Mouse (Mus musculus): ENCODE data around the gene Muc13.

The Muc13 gene

DNA sequence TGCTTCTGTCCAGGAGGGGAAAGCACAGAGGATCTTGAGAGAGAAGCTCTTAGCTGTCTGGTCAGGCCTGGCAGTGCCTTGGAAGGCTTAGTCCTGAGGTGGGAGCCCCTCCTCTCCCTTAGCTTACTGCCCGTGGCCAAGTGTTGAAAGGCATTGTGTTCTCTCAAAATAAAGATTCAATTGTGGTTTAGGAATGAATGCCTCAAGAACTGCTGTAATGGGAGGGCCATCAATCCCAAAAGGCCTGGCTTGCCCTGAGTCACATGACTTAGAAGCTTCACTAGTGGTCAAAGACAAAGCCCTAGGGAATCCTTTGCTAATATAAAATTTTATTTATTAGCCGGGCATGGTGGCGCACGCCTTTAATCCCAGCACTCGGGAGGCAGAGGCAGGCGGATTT is 30.8 kb downstream of the Muc13 start:
- no peak for DNase-seq (ENCODE audit: low read depth, low spot score)

DNA sequence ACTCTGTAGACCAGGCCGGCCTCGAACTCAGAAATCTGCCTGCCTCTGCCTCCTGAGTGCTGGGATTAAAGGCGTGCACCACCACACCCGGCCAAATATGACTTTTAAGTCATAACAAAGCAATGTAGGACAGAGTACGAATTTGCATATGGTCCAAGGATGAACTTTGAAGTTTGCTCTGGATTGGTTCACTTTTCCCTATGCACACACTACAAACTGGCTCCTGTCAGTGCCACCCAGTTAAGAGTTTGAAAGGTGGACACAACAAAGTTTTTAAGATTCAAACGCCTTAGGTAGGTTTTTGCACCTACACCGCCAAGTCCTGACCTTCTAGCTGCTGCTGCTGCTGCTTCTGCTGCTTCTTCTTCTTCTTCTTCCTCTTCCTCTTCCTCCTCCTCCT is 34.7 kb downstream of the Muc13 start:
- DNase-seq (ENCODE audit: low read depth, low spot score) = no peak

- no peak for DNase-seq (ENCODE audit: low read depth, low spot score)
These were observed 35.5 kb downstream of the Muc13 start, which contains the start of gene Itgb5 for GRCm38 (mm10) chr16:33829301-33829831. TSS of gene Itgb5 (plus strand) at chr16:33829665.

DNA sequence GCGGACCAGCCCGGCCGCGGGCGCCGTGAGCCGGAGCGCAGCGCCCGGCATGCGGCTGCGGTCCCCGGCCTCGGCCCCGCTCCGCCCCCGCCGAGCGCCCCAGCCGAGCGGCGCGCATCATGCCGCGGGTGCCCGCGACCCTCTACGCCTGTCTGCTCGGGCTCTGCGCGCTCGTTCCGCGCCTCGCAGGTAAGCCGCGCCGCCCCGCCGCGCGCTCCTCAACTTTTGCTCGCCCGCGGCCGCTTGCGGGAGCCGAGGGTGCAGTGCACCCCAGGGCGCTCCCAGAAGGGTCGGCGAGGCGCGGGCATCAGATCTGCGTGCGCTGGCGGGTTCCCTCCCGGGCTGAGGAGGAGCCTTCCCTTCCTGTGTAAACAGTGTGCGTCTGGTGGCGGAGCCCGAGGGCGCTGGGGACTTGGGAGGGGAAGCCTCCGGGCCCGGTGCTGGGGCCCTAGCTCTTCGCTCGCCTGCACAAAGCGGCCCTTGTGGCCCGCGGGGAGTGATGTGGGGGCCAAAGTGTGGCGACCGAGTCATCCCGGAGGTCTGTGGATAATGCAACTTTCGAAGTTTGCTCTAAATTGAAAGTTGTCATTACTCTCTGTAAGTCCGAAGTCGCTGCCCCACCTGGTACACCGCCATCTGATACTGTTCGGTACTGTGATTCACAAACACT is 36.1 kb downstream of the Muc13 start:
- DNase-seq (ENCODE audit: low read depth, low spot score) = no peak

DNA sequence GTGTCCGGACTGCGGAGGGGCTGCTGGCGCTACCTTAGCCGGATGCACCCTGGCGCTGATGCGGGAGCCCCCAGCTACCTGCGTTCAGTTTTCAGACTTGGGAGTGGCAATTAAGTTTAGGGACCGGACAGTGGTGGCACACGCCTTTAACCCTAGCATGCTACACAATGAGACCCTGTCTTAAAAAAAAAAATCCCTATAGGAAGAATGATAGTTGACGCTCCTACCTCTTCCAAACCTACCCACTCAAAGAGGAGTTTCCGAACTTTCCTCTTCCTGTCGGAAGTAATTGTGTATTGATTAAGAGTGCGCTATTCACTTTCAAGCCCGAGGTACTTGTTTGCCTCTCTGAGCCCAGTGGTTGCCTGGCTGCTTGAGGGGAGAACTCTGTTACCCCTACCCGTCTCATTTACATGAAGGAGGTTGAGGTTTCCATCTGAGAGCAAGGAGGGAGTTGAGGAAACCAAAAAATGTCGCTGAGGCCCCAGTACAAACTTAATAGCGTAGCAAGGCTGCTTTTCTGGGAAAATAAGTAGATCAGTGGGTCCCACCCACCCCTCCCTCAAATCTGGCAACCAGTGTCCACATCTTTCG is 36.8 kb downstream of the Muc13 start:
- DNase-seq (ENCODE audit: low read depth, low spot score) = no peak

DNA sequence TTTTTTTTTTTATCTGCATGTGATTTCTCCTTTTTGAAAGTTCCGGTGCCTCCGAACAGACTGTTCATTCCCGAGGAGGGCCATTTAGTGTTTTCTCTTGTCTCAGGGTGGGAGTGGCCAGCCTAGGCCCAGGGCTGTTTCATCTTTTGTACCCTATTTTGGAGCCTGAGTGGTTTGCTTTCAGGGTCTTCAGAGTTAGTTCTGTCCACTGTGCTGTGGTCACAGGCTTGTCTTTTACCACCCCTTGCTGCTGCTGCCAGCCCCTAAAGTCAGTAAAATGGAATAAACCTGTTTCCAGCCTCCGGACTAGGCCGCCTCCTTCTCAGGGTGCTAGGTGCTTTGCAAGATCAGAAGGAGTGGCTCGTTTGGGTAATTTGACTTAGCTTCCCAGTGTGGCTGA is 38.2 kb downstream of the Muc13 start:
- DNase-seq (ENCODE audit: low read depth, low spot score) = no peak

- no peak for DNase-seq (ENCODE audit: low read depth, low spot score)
These were observed 39.0 kb downstream of the Muc13 start for GRCm38 (mm10) chr16:33832728-33833428.

DNA sequence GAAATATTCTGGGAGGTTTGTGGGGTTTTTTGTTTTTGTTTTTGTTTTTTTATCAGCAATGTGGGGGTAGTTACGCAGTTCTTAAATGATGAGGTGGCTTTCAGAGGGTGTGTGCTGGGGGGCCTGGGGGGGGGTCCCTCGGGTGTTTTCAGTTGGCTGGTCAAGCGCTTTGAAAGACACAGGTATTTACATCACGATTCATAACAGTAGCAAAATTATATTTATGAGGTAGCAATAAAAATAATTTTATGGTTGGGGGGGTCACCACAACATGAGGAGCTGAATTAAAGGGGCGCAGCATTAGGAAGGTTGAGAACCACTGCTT is 39.6 kb downstream of the Muc13 start:
- DNase-seq (ENCODE audit: low read depth, low spot score) = no peak

- no peak for DNase-seq (ENCODE audit: low read depth, low spot score)
These were observed 40.1 kb downstream of the Muc13 start for GRCm38 (mm10) chr16:33833781-33834482.

DNA sequence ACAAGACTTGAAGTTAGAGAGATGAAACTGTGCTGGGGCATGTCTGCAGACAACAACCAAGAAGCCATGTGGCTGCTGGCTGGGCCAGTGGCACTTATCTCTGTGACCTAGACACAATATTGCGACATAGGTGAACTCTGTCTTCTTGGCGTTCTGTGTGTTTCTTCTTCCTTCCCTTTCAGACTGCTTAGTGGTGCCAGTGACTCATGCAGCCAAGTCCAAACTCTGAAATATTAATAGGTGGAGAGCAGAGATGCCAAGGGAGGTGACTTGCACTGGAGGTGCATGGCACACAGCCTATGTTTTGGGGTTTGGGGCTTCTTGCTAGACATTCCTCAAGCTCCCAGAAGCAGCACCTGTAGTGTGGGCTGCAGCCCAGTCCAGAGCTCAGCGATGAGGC is 42.8 kb downstream of the Muc13 start:
- no peak for DNase-seq (ENCODE audit: low read depth, low spot score)

DNA sequence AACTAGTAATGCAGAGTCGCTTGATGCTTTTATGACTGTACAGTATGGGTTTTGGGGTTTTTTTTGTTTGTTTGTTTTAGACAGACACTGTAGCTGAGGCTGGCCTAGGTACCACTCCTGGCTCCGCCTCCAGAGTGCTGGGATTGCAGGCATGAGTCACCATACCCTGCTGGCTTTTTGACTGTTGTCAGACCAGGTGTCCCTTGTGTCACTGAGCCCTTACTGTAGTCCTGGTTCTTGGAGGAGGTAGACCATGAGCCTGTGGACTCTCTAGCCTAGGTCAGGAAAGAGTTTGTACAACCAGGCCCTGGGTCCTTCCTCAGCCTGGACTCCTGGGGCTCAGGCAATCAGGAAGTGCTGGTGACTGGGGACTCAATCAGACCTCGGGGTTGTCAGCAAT is 43.4 kb downstream of the Muc13 start:
- no peak for DNase-seq (ENCODE audit: low read depth, low spot score)

DNA sequence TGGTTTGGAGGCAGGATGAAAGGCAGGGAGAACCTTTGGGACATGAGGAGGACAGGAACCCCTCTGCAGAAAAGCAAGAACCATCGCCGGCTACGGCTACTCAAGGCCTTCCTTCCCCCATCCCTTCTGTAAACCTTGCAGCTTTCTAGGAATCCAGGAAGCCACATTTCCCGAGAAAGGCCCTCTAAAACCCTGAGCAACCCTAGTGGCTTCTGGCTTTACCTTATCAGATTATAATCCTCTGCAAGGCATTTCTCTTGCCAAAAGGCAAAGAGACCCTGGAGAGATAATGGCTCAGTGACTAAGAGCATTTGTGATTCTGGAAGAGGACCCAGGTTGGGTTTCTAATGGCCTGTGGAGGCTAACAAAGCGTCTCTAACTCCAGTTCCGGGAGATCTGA is 46.8 kb downstream of the Muc13 start:
- no peak for DNase-seq (ENCODE audit: low read depth, low spot score)

DNA sequence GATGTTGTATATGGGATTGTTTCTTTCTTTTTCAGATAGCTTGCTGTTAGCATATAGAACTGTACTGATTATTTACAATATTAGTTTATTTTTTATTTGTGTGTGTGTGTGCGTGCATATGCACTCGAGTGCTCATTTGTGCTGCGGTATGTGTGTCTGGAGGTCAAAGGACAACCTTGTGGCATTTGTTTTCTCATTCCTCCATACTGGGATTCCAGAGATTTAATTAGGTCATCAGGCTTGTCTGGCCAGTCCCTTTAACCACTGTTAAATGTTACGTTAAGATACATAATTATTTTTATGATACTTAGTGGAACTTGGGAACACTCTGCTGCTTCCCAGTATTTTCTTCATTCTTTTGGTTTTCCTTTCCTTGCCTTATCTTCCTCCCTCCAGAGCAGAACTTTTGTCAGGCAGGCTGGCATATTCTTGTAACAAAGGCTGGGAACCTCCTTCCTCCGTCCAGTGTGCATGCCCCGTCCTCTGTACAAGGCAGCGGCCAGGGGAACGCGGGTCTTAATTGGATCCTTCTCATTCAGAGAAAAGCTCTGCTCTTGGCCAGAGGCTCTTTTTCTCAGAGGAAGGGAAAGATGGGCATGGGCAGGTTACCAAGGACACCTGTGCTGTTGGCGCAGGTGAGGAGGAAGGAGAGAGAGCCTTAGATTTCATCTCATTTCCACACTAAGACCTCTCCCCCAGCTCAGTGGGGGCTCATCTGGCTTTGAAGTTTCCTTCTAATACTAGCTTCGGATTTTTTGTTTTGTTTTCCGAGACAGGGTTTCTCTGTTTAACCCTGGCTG is 48.4 kb downstream of the Muc13 start:
- no peak for DNase-seq (ENCODE audit: low read depth, low spot score)

DNA sequence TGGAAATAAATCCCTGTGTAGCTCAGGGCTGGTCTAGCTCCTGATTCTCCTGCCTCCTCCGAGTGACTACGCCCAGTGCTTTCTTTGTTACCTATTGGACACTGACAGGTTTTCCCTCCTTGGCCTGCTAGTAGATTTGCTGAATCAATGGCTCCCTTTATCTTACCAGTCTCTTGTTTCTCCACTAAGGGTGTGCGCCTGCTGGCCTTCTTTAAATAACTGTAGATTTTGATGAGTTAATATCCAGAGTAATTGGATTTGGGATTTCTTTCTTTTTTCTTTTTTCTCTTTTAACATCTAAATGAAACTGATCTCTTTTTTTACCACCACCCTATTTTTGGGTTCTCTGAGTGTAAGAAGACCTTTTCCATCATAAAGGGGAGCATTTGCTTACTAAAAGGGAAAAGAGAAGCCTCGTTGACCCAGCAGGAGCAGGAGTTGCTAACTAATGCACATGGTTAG is 50.3 kb downstream of the Muc13 start:
- no peak for DNase-seq (ENCODE audit: low read depth, low spot score)

- no peak for DNase-seq (ENCODE audit: low read depth, low spot score)
These were observed 51.0 kb downstream of the Muc13 start for GRCm38 (mm10) chr16:33844866-33845265.

GRCm38 (mm10) chr16:33853271-33853670 is 59.4 kb downstream of the Muc13 start:
- DNase-seq (ENCODE audit: low read depth, low spot score) = no peak

DNA sequence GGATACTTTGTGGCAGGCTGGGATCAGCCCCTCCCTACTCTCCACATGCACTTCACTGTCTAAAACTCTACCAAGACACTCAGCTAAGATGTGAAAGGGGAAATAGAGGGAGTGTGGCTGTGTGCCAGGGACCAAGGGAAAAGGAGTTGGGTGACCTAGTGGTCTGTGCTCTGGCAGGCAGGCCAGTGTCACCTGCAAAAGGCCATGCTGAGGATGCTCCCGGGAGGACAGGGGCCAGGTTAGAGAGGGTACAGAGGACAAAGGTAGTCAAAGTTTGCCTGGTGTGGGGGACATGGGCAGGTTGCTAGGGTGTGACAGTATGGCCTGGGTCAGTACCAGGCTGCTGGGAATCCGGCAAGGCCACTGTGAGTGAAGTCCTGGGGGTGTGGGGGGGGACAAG is 64.9 kb downstream of the Muc13 start:
- no peak for DNase-seq (ENCODE audit: low read depth, low spot score)

DNA sequence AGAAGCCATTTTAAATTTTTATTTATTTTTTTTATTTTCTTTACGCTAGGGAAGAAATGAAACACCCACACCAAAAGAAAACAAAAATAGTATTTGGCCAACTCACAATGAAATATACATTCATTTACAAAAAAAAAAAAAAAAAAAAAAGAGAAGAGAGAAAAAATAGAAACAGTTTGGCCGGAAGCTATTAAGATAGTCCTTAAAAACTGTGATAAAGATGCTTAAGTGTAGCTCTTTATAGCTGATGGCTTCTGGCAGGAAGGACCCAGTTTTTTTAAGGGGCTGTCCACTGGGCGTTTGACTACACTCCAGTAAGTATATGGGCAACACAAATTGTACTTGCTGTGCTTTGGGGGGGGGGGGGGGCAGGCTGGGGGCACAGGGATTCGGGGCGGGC is 65.5 kb downstream of the Muc13 start:
- no peak for DNase-seq (ENCODE audit: low read depth, low spot score)

DNA sequence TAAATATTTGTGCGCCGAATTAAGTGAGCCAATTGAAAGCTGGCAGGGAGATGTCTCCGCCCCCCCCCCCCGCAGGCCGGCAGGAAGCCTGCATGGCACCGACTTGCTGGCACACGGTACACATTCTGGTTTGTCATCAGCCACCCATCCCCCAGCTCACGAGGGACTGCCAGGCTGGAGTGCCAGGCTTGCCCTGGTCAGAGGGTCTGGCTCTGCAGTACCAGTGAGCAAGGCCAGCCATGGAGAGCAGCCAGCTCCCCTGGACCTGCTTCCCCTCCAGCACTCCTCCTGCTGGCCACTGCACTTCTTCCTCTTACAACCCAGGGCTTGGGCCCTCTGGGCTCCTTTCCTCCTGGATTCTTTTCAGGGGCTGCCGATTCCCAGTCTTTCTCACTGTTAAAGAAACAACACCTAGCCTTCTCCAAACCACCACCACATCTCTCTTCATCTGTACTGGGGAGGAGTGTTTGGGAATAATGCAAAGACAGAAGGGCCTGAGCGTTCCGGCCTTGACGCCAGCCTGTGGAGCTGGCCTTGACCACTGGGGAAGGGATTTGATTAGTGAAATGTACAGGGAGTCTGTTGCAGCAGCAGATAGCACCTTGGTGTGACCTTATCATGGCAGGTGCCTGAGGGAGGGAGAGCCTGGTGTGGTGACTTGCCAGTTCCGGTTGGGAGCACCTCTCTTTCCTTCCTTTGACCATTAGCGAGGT is 66.3 kb downstream of the Muc13 start:
- no peak for DNase-seq (ENCODE audit: low read depth, low spot score)

DNA sequence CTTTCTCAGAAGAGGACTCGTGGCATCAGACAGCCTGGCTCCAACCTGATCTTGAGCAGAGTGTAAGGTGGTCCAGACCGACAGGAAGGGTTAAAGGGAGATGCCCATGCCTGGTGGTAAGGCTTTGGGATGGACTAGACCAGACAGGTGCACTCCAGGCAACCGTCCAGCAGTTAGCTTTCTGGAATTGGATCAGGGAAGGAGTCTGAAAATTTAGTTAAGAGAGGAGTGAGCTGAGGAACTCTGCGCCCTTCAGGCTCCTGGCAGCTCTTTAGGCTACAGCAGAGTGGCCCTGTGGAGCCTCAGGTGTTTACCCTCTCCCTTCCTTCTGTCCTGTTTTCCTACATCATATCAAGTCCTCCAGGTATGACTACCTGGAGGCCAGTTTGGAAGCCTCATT is 68.6 kb downstream of the Muc13 start:
- no peak for DNase-seq (ENCODE audit: low read depth, low spot score)
